Mouse (Mus musculus): ENCODE measurements around the gene 1810024B03Rik. TPM values are rescaled to one million over a fixed set of nuclear protein-coding genes. Genes with fewer than 3 reads are reported as not detected.
"Not testable (repeated sequence)": the region's sequence is repeated elsewhere in the genome, so short reads cannot be mapped to it uniquely, and the experiment has no call there.

1810024B03Rik gene
- polyA plus RNA-seq, 1 experiment from 2014 or later, result 1.1 TPM

- H3K9ac ChIP-seq; H3K36me3 ChIP-seq; H3K4me2 ChIP-seq; H3K4me1 ChIP-seq; H3K27ac ChIP-seq (replicated peaks); H3K4me3 ChIP-seq; ATAC-seq (ENCODE audit: extremely low read depth, insufficient number of reproducible peaks, low FRiP score, low TSS enrichment); H3K9me3 ChIP-seq: not testable (repeated sequence)
- WGBS, result 11% methylated on average over 1 of the region's 1 CpGs
- peaks cover 25% of the 10 kb centered on the region for H3K27me3 ChIP-seq (replicated peaks)
These were observed 41.8 kb downstream of the 1810024B03Rik start for GRCm38 (mm10) chr2:127166261-127166660.

DNA sequence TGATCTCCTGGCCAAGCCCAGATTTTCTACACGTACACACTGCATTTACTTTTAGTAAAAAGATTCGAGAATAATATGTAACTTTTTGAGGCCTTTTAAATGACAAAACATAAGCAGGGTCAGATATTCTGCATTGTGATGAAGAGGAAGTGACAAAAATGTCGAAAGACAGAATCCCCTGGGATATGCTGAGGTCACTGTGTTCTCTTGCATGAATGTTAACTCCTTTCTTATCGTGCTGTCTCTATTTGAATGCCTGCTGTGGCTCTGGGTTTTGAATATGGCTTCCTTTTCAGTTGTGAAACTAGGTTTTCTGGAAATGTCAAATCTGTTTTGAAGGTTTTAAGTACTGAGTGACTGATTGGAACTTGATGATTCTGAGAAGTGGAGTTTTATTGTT, 42.4 kb downstream of the 1810024B03Rik start:
- H3K9ac ChIP-seq, result no peak overlapping the region
- 45% methylated on average over 4 of the region's 4 CpGs for WGBS
- H3K4me3 ChIP-seq, result no peak overlapping the region
- H3K4me1 ChIP-seq, result no peaks in the 10 kb centered on the region
- H3K27me3 ChIP-seq (replicated peaks), result peaks cover 28% of the 10 kb centered on the region
- H3K27ac ChIP-seq (replicated peaks), result no peak overlapping the region
- no peaks in the 10 kb centered on the region for H3K36me3 ChIP-seq
- no peaks in the 10 kb centered on the region for H3K9me3 ChIP-seq
- ATAC-seq (ENCODE audit: extremely low read depth, insufficient number of reproducible peaks, low FRiP score, low TSS enrichment), result no peak
- H3K4me2 ChIP-seq, result no peak overlapping the region

DNA sequence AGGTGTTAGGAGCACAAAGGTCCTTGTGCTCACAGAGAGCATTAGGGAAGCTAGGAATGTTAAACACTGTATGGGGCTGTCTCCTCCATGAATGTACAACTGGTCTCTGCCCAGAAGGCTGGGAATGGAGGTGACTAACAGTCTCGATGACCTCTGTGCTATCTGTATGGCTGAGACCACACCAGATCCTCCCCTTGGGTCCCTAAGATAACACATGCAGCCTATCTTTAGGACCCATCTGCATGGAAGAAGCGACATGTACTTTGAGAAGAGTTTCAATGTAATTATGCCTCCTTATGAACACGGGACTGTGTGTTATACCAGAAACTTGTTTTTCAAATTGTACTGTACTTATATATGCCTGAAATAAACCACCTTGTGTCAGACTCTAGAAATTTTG, 62.4 kb downstream of the 1810024B03Rik start:
- peaks cover 10% of the 10 kb centered on the region; the same call in 1 of the 2 replicates for H3K27me3 ChIP-seq (replicated peaks)
- H3K9me3 ChIP-seq, result peaks cover 4% of the 10 kb centered on the region
- no peak for ATAC-seq (ENCODE audit: extremely low read depth, insufficient number of reproducible peaks, low FRiP score, low TSS enrichment)
- H3K36me3 ChIP-seq, result peaks cover 10% of the 10 kb centered on the region
- H3K4me1 ChIP-seq, result peaks cover 22% of the 10 kb centered on the region
- WGBS, result 56% methylated on average over 3 of the region's 3 CpGs
- no peak overlapping the region for H3K4me3 ChIP-seq
- no peak overlapping the region for H3K4me2 ChIP-seq
- no peak overlapping the region for H3K9ac ChIP-seq
- no peak overlapping the region for H3K27ac ChIP-seq (replicated peaks)

- H3K27me3 ChIP-seq (replicated peaks), result peaks cover 10% of the 10 kb centered on the region; the same call in 1 of the 2 replicates
- peaks cover 28% of the 10 kb centered on the region for H3K36me3 ChIP-seq
- H3K4me3 ChIP-seq, result peak within 1 kb of the TSS; percentile 64
- no peaks in the 10 kb centered on the region for H3K9me3 ChIP-seq
- 3% methylated on average over 31 of the region's 31 CpGs for WGBS
- peak within 1 kb of the TSS; percentile 82 for H3K9ac ChIP-seq
- H3K27ac ChIP-seq (replicated peaks), result no peak within 1 kb of the TSS
- ATAC-seq (ENCODE audit: extremely low read depth, insufficient number of reproducible peaks, low FRiP score, low TSS enrichment), result peak; percentile 88
- H3K4me1 ChIP-seq, result peaks cover 23% of the 10 kb centered on the region
- peak within 1 kb of the TSS; percentile 88 for H3K4me2 ChIP-seq
These were observed 64.7 kb downstream of the 1810024B03Rik start, which contains the start of gene Itpripl1 for GRCm38 (mm10) chr2:127143158-127144063. Gene Itpripl1, minus strand, starts transcription at chr2:127143442.

DNA sequence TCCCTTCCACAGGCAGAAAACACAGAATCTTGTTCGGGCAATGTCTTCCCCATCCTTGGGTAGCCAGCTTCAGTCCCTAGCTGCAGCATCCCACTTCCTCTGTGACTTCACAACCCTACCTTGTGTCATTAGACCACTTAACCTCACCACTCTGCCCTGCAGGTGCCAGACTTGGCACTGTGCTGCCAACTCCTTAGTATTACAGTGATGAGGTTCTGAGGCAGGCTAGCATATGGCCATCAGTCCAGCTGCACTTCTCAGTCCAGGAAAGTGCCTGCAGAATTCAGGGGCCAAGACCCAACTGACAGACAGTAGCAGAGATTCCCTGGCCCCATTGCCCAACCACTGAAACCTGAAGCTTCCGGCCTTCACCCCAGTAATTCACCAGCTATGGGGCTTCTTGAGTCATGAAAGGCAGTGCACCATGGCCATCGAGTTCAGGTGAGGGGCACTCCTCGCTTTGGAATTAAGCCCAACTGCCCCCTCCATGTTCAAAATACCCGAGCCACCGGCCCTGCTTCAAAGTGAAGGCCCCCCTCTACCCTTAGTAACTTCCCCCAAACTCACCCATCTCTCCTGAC, 65.4 kb downstream of the 1810024B03Rik start:
- ATAC-seq (ENCODE audit: extremely low read depth, insufficient number of reproducible peaks, low FRiP score, low TSS enrichment), result no peak
- peak overlapping the region; percentile 64 for H3K4me3 ChIP-seq
- WGBS, result 12% methylated on average over 6 of the region's 6 CpGs

DNA sequence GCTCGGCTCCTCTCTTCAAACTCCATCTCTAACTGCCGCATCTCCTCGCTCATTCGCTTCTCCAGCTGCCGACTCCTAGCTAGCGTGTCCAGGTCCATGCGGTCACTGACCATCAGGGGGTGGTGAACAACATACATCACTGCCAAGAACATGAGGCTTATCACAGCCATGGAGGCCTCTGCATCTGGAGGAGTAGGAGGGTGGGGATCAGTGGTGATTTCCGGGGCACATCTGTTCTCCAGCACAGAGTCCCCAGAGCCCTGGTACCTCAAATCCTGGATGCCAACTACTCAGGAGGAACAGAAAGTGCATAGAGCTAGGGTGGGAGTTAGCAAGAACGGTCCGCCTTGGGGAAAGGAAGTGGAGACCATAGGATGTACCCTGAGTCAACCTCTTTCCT, 66.0 kb downstream of the 1810024B03Rik start:
- Histone ChIP-seq H3K4me1 (peaks cover 37% of the 10 kb centered on the region), H3K36me3 (peaks cover 29% of the 10 kb centered on the region), H3K9me3 (no peaks in the 10 kb centered on the region), H3K4me2 (peak overlapping the region; percentile 88), H3K9ac (peak overlapping the region; percentile 82; the same call in 1 of the 2 replicates), H3K4me3 (peak overlapping the region; percentile 64), H3K27ac (replicated peaks) (no peak overlapping the region), H3K27me3 (replicated peaks) (peaks cover 10% of the 10 kb centered on the region; the same call in 1 of the 2 replicates)
- 75% methylated on average over 10 of the region's 10 CpGs for WGBS
- no peak for ATAC-seq (ENCODE audit: extremely low read depth, insufficient number of reproducible peaks, low FRiP score, low TSS enrichment)

More for the DNA sequence above, 65.4 kb downstream of the 1810024B03Rik start:
- Histone ChIP-seq H3K9ac (peak overlapping the region; percentile 82), H3K9me3 (no peaks in the 10 kb centered on the region), H3K27ac (replicated peaks) (no peak overlapping the region), H3K4me1 (peaks cover 30% of the 10 kb centered on the region), H3K36me3 (peaks cover 29% of the 10 kb centered on the region), H3K27me3 (replicated peaks) (peaks cover 10% of the 10 kb centered on the region; the same call in 1 of the 2 replicates), H3K4me2 (peak overlapping the region; percentile 88)

GRCm38 (mm10) chr2:127140011-127140410, 68.1 kb downstream of the 1810024B03Rik start:
- Histone ChIP-seq H3K27me3 (replicated peaks) (peaks cover 10% of the 10 kb centered on the region; the same call in 1 of the 2 replicates), H3K36me3 (peaks cover 29% of the 10 kb centered on the region), H3K4me1 (peaks cover 44% of the 10 kb centered on the region), H3K4me3 (no peak overlapping the region), H3K9me3 (no peaks in the 10 kb centered on the region), H3K9ac (no peak overlapping the region), H3K27ac (replicated peaks) (no peak overlapping the region), H3K4me2 (no peak overlapping the region)
- no peak for ATAC-seq (ENCODE audit: extremely low read depth, insufficient number of reproducible peaks, low FRiP score, low TSS enrichment)
- 93% methylated on average over 7 of the region's 7 CpGs for WGBS

DNA sequence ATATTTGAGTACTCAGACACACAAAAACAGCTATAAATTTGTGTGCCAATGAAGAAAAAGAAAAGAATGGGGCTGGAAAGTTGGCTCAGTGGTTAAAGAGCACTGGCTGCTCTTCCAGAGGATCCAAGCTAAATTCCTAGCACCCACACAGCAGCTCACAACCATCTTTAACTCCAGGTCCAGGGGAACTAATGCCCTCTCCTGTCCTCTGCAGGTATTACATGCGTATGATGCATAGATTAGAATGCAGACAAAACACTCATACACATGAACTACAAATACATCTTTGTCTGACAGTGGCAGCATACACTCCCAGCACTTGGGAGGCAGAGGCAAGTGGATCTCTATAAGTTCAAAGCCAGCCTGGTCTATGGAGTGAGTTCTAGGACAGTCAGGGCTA, 68.5 kb downstream of the 1810024B03Rik start:
- ATAC-seq (ENCODE audit: extremely low read depth, insufficient number of reproducible peaks, low FRiP score, low TSS enrichment), result no peak
- Histone ChIP-seq H3K36me3 (peaks cover 29% of the 10 kb centered on the region), H3K4me3 (no peak overlapping the region), H3K27ac (replicated peaks) (no peak overlapping the region), H3K9me3 (no peaks in the 10 kb centered on the region), H3K4me2 (no peak overlapping the region), H3K4me1 (peaks cover 46% of the 10 kb centered on the region), H3K27me3 (replicated peaks) (peaks cover 10% of the 10 kb centered on the region; the same call in 1 of the 2 replicates), H3K9ac (no peak overlapping the region)
- WGBS, result 95% methylated on average over 1 of the region's 1 CpGs

- Histone ChIP-seq H3K36me3 (peaks cover 29% of the 10 kb centered on the region), H3K9ac (no peak overlapping the region), H3K27me3 (replicated peaks) (peaks cover 6% of the 10 kb centered on the region; the same call in 1 of the 2 replicates), H3K9me3 (no peaks in the 10 kb centered on the region), H3K4me3 (no peak overlapping the region), H3K27ac (replicated peaks) (no peak overlapping the region), H3K4me1 (peaks cover 51% of the 10 kb centered on the region), H3K4me2 (no peak overlapping the region)
- 87% methylated on average over 8 of the region's 8 CpGs for WGBS
- ATAC-seq (ENCODE audit: extremely low read depth, insufficient number of reproducible peaks, low FRiP score, low TSS enrichment), result no peak
These were observed 69.0 kb downstream of the 1810024B03Rik start for GRCm38 (mm10) chr2:127139094-127139493.

DNA sequence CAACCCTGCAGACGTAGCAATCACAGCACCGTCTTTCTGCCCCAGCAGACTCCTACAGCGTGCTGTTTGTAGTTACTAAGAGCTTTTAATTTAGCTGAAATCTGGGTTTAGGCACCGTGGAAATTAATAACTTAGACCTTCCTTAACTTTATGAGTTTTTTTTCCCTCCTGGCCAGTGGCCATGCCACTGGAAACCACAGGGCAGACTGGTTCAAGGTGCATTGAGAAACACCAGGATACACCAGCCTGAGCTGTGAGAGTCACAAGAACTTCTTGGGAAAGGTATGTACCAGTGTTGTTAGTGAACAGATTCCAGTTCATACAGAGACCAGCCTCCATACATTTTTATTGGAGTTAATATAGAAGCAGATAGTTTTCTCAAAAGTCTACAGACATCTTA, 69.6 kb downstream of the 1810024B03Rik start:
- Histone ChIP-seq H3K9ac (no peak overlapping the region), H3K36me3 (peaks cover 29% of the 10 kb centered on the region), H3K4me1 (peaks cover 47% of the 10 kb centered on the region), H3K27ac (replicated peaks) (no peak overlapping the region), H3K4me2 (no peak overlapping the region), H3K27me3 (replicated peaks) (peaks cover 3% of the 10 kb centered on the region; the same call in 1 of the 2 replicates), H3K9me3 (no peaks in the 10 kb centered on the region), H3K4me3 (no peak overlapping the region)
- WGBS, result 86% methylated on average over 4 of the region's 4 CpGs
- no peak for ATAC-seq (ENCODE audit: extremely low read depth, insufficient number of reproducible peaks, low FRiP score, low TSS enrichment)

DNA sequence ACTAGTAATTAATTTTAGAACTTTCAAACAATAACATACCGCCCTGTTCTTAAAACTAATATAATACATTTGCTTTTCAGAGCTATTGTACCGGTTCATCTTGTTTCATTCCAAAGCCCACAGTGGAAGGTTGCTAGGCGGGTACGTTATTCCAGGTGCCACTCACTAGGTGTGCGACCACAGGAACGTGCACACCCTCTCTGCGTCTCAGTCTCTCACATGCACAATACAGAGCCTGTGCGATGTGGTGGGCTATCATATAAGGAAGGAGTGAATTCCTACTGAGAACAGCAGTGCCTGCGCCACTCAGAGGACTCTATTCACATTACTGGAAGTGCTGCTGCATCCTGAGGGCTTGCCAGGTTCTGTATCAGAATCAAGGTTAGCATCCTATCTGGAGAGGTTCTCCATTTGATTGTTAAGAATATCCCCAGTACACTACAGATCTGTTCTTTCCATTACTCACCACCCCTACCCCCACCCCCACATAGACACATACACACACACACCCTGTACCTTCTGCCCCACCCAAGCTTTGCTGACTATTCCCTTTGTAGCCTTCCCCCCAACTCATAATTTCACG, 70.2 kb downstream of the 1810024B03Rik start:
- Histone ChIP-seq H3K27me3 (replicated peaks) (peaks cover 3% of the 10 kb centered on the region; the same call in 1 of the 2 replicates), H3K9me3 (no peaks in the 10 kb centered on the region), H3K36me3 (peaks cover 29% of the 10 kb centered on the region), H3K4me3 (no peak overlapping the region), H3K4me2 (no peak overlapping the region), H3K9ac (no peak overlapping the region), H3K4me1 (peaks cover 48% of the 10 kb centered on the region), H3K27ac (replicated peaks) (peak overlapping the region; percentile 53; the same call in 1 of the 2 replicates)
- WGBS, result 76% methylated on average over 10 of the region's 10 CpGs
- ATAC-seq (ENCODE audit: extremely low read depth, insufficient number of reproducible peaks, low FRiP score, low TSS enrichment), result no peak
